Mouse (Mus musculus) R1 (cell line): ENCODE results near the gene Madd.

Experiments used
- DNase-seq: peaks from one replicate; pipeline ENCODE4 v3.0.0-alpha.2; 2018; ENCODE audit warnings: low read depth, low spot score

The Madd gene

GRCm38 (mm10) chr2:91096524-91096923 lies 87.1 kb downstream of the Madd start:
- DNase-seq = no peak

- no peak for DNase-seq
Observed at GRCm38 (mm10) chr2:91090827-91091226, 92.8 kb downstream of the Madd start.

- DNase-seq = no peak
Observed at GRCm38 (mm10) chr2:91090208-91090607, 93.4 kb downstream of the Madd start.

GRCm38 (mm10) chr2:91088987-91089386 lies 94.7 kb downstream of the Madd start:
- no peak for DNase-seq

- no peak for DNase-seq
Observed at GRCm38 (mm10) chr2:91087453-91087852, 96.2 kb downstream of the Madd start.
